Mouse (Mus musculus): ENCODE measurements around the gene Slc35e4. TPM values are rescaled to one million over a fixed set of nuclear protein-coding genes. Genes with fewer than 3 reads are reported as not detected.
"Not testable (repeated sequence)": the region's sequence is repeated elsewhere in the genome, so short reads cannot be mapped to it uniquely, and the experiment has no call there.

Gene Slc35e4
- polyA plus RNA-seq (2015; fragmentation: Nextera tagmentation; extraction: Ambion mirVana), result 7.7 and 8.6 TPM in 2 replicates

GRCm38 (mm10) chr11:3914109-3914840, at the start of gene Slc35e4:
Gene Slc35e4, minus strand, starts transcription at chr11:3914664.
- under 1% methylated on average over 28 of the region's 28 CpGs for WGBS
- peak within 1 kb of the TSS; percentile 75 for H3K9ac ChIP-seq

GRCm38 (mm10) chr11:3963610-3964415, 49.3 kb upstream of the Slc35e4 start, which contains the start of gene Pes1:
Gene Pes1, plus strand, starts transcription at chr11:3963975.
- whole genome bisulfite sequencing, result under 1% methylated on average over 31 of the region's 31 CpGs
- peaks cover 13% of the 10 kb centered on the region for H3K36me3 ChIP-seq
- H3K4me1 ChIP-seq, result peaks cover 19% of the 10 kb centered on the region
- peak within 1 kb of the TSS; percentile 78 for H3K4me2 ChIP-seq
- peak within 1 kb of the TSS; percentile 86 for H3K9ac ChIP-seq
- H3K27me3 ChIP-seq, result no peaks in the 10 kb centered on the region
- H3K9me3 ChIP-seq, result no peaks in the 10 kb centered on the region
- ATAC-seq (ENCODE audit: insufficient number of reproducible peaks, insufficient read depth, low FRiP score, low TSS enrichment, low read depth), result peak; percentile 85
- H3K4me3 ChIP-seq, result peak within 1 kb of the TSS; percentile 70
- peak within 1 kb of the TSS; percentile 64; the same call in 1 of the 2 replicates for H3K27ac ChIP-seq

More at GRCm38 (mm10) chr11:3914109-3914840, at the start of gene Slc35e4:
- Histone ChIP-seq H3K4me3 (peak within 1 kb of the TSS; percentile 66), H3K4me1 (peaks cover 44% of the 10 kb centered on the region), H3K4me2 (peak within 1 kb of the TSS; percentile 91), H3K27ac (peak within 1 kb of the TSS; percentile 85), H3K9me3 (no peaks in the 10 kb centered on the region), H3K27me3 (peaks cover 13% of the 10 kb centered on the region), H3K36me3 (no peaks in the 10 kb centered on the region)
- peak; percentile 66 for ATAC-seq (ENCODE audit: insufficient number of reproducible peaks, insufficient read depth, low FRiP score, low TSS enrichment, low read depth)

- 81% methylated on average over 10 of the region's 10 CpGs for WGBS
- Histone ChIP-seq H3K4me2 (peak overlapping the region; percentile 78), H3K27ac (peak overlapping the region; percentile 64; the same call in 1 of the 2 replicates), H3K27me3 (no peaks in the 10 kb centered on the region), H3K9ac (peak overlapping the region; percentile 41), H3K36me3 (peaks cover 8% of the 10 kb centered on the region), H3K9me3 (no peaks in the 10 kb centered on the region), H3K4me3 (peak overlapping the region; percentile 70), H3K4me1 (peaks cover 19% of the 10 kb centered on the region)
- ATAC-seq (ENCODE audit: insufficient number of reproducible peaks, insufficient read depth, low FRiP score, low TSS enrichment, low read depth), result no peak
Measured at GRCm38 (mm10) chr11:3963155-3963554, 48.7 kb upstream of the Slc35e4 start.

GRCm38 (mm10) chr11:3961761-3962160, 47.3 kb upstream of the Slc35e4 start:
- Histone ChIP-seq H3K4me1 (peaks cover 19% of the 10 kb centered on the region), H3K9ac (no peak overlapping the region), H3K27me3 (no peaks in the 10 kb centered on the region), H3K4me2 (no peak overlapping the region), H3K36me3 (peaks cover 2% of the 10 kb centered on the region; the same call in 1 of the 2 replicates), H3K27ac (no peak overlapping the region), H3K4me3 (no peak overlapping the region), H3K9me3 (no peaks in the 10 kb centered on the region)
- ATAC-seq (ENCODE audit: insufficient number of reproducible peaks, insufficient read depth, low FRiP score, low TSS enrichment, low read depth), result no peak
- WGBS, result 61% methylated on average over 3 of the region's 3 CpGs

GRCm38 (mm10) chr11:3960901-3961300, 46.4 kb upstream of the Slc35e4 start:
- Histone ChIP-seq H3K9ac (no peak overlapping the region), H3K9me3 (no peaks in the 10 kb centered on the region), H3K27me3 (no peaks in the 10 kb centered on the region), H3K4me1 (peaks cover 15% of the 10 kb centered on the region), H3K36me3 (no peaks in the 10 kb centered on the region), H3K4me3 (no peak overlapping the region), H3K4me2 (no peak overlapping the region), H3K27ac (no peak overlapping the region)
- WGBS, result 49% methylated on average over 2 of the region's 2 CpGs
- ATAC-seq (ENCODE audit: insufficient number of reproducible peaks, insufficient read depth, low FRiP score, low TSS enrichment, low read depth), result no peak

GRCm38 (mm10) chr11:3955371-3955770, 40.9 kb upstream of the Slc35e4 start:
- not testable (repeated sequence) for H3K36me3 ChIP-seq; H3K27me3 ChIP-seq; H3K9ac ChIP-seq; H3K4me2 ChIP-seq; H3K9me3 ChIP-seq; ATAC-seq (ENCODE audit: insufficient number of reproducible peaks, insufficient read depth, low FRiP score, low TSS enrichment, low read depth); H3K27ac ChIP-seq; H3K4me3 ChIP-seq; H3K4me1 ChIP-seq
- 87% methylated on average over 4 of the region's 4 CpGs for WGBS

GRCm38 (mm10) chr11:3954876-3955275, 40.4 kb upstream of the Slc35e4 start:
- 80% methylated on average over 5 of the region's 5 CpGs for WGBS
- ATAC-seq (ENCODE audit: insufficient number of reproducible peaks, insufficient read depth, low FRiP score, low TSS enrichment, low read depth), result not testable (repeated sequence)

GRCm38 (mm10) chr11:3946386-3946785, 31.9 kb upstream of the Slc35e4 start:
- H3K9me3 ChIP-seq, result no peaks in the 10 kb centered on the region
- no peak overlapping the region for H3K4me2 ChIP-seq
- H3K27me3 ChIP-seq, result peaks cover 19% of the 10 kb centered on the region
- no peak for ATAC-seq (ENCODE audit: insufficient number of reproducible peaks, insufficient read depth, low FRiP score, low TSS enrichment, low read depth)
- no peak overlapping the region for H3K27ac ChIP-seq
- H3K4me1 ChIP-seq, result no peaks in the 10 kb centered on the region
- no peaks in the 10 kb centered on the region for H3K36me3 ChIP-seq
- H3K4me3 ChIP-seq, result no peak overlapping the region
- WGBS, result 15% methylated on average over 1 of the region's 1 CpGs
- H3K9ac ChIP-seq, result no peak overlapping the region

More at GRCm38 (mm10) chr11:3954876-3955275, 40.4 kb upstream of the Slc35e4 start:
- not testable (repeated sequence) for H3K9me3 ChIP-seq, H3K27me3 ChIP-seq, H3K36me3 ChIP-seq, H3K4me2 ChIP-seq, H3K4me1 ChIP-seq, H3K9ac ChIP-seq, H3K27ac ChIP-seq, H3K4me3 ChIP-seq

- no peak overlapping the region for H3K9ac ChIP-seq
- no peak overlapping the region for H3K4me2 ChIP-seq
- no peaks in the 10 kb centered on the region for H3K4me1 ChIP-seq
- no peak overlapping the region for H3K27ac ChIP-seq
- H3K27me3 ChIP-seq, result peaks cover 15% of the 10 kb centered on the region
- H3K36me3 ChIP-seq, result no peaks in the 10 kb centered on the region
- H3K9me3 ChIP-seq, result no peaks in the 10 kb centered on the region
- no peak for ATAC-seq (ENCODE audit: insufficient number of reproducible peaks, insufficient read depth, low FRiP score, low TSS enrichment, low read depth)
- no peak overlapping the region for H3K4me3 ChIP-seq
- WGBS, result 85% methylated on average over 7 of the region's 7 CpGs
Measured at GRCm38 (mm10) chr11:3941371-3941770, 26.9 kb upstream of the Slc35e4 start.

GRCm38 (mm10) chr11:3937321-3937874, 22.9 kb upstream of the Slc35e4 start:
- Histone ChIP-seq H3K4me1 (no peaks in the 10 kb centered on the region), H3K9me3 (no peaks in the 10 kb centered on the region), H3K9ac (no peak overlapping the region), H3K4me3 (no peak overlapping the region), H3K4me2 (no peak overlapping the region), H3K36me3 (no peaks in the 10 kb centered on the region), H3K27me3 (no peaks in the 10 kb centered on the region), H3K27ac (no peak overlapping the region)
- 76% methylated on average over 13 of the region's 13 CpGs for WGBS
- ATAC-seq (ENCODE audit: insufficient number of reproducible peaks, insufficient read depth, low FRiP score, low TSS enrichment, low read depth), result no peak

GRCm38 (mm10) chr11:3936318-3936717, 21.9 kb upstream of the Slc35e4 start:
- Histone ChIP-seq H3K27me3 (no peaks in the 10 kb centered on the region), H3K4me1 (peaks cover 5% of the 10 kb centered on the region), H3K9me3 (no peaks in the 10 kb centered on the region), H3K9ac (no peak overlapping the region), H3K4me2 (no peak overlapping the region), H3K27ac (no peak overlapping the region), H3K4me3 (no peak overlapping the region), H3K36me3 (no peaks in the 10 kb centered on the region)
- no peak for ATAC-seq (ENCODE audit: insufficient number of reproducible peaks, insufficient read depth, low FRiP score, low TSS enrichment, low read depth)
- WGBS, result 91% methylated on average over 3 of the region's 3 CpGs
